Mouse (Mus musculus) lung, postnatal 0 days (tissue): ENCODE data around the gene Sh2d2a.

Experiments used
- CTCF ChIP-seq: IDR thresholded peaks from 2 replicates; pipeline ENCODE4 v1.5.1; 2016; ENCODE audit warnings: antibody characterized with exemption, mild to moderate bottlenecking
- EP300 ChIP-seq: IDR thresholded peaks from 2 replicates; pipeline ENCODE4 v1.6.1; 2016; ENCODE audit warnings: antibody characterized with exemption, mild to moderate bottlenecking, control low read depth

DNA sequence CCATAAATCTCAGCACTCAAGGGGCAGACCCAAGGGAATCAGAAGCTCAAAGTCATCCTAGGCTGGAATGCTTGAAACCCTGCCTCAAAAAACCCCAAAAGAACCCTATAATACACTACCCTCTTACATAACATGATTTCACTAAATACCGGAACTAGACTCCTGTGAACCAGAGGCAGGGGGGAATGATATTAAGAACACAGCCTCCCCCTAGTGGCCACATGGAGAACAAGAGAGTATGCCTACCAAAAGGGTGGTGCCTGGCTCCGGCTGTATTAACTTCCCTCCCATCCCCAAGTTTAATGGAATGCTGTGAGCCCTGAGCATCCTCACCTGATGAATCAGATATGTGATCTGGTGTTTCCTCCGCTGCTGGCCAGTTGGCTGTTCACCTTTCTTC, 13.3 kb downstream of the Sh2d2a start:
- TF ChIP-seq CTCF (peak; percentile 91), EP300 (no peak)
